Mouse (Mus musculus): Measurements from ENCODE around the gene Fbxo31. TPM values are rescaled to one million over a fixed set of nuclear protein-coding genes. Genes with fewer than 3 reads are reported as not detected.
A peak's percentile ranks its signal among the peaks of the same experiment; 100 is the strongest.

Gene Fbxo31
- polyA plus RNA-seq, 1 experiment from 2014 or later, result 18.6 TPM

DNA sequence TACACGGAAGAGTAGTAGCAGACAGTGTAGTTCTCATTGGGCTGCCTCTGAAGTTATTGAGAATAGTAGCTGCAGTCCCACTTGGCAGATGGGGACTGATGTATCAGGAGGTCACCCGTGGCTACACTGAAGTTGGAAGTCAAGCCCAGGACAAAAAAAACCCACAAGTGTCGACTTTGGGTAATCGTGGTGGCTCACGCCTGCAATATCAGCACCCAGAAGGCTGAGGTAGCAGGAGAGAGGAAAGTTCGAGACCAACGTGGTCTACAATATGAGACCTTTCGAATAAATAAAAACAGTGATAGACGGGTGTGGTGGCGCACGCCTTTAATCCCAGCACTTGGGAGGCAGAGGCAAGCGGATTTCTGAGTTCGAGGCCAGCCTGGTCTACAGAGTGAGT is 6.1 kb upstream of the Fbxo31 start:
- no peak overlapping the region for H3K27ac ChIP-seq
- H3K9me3 ChIP-seq (replicated peaks), result no peaks in the 10 kb centered on the region
- 43% methylated on average over 13 of the region's 13 CpGs for WGBS
- no peaks in the 10 kb centered on the region; the same call in 1 of the 2 replicates for H3K27me3 ChIP-seq
- peak overlapping the region; percentile 74 for H3K9ac ChIP-seq
- H3K4me2 ChIP-seq, result peak overlapping the region; percentile 72
- H3K36me3 ChIP-seq (ENCODE audit: poor library complexity, severe bottlenecking), result no peaks in the 10 kb centered on the region
- no peak for ATAC-seq
- peaks cover 13% of the 10 kb centered on the region for H3K4me1 ChIP-seq
- peak overlapping the region; percentile 63 for H3K4me3 ChIP-seq

DNA sequence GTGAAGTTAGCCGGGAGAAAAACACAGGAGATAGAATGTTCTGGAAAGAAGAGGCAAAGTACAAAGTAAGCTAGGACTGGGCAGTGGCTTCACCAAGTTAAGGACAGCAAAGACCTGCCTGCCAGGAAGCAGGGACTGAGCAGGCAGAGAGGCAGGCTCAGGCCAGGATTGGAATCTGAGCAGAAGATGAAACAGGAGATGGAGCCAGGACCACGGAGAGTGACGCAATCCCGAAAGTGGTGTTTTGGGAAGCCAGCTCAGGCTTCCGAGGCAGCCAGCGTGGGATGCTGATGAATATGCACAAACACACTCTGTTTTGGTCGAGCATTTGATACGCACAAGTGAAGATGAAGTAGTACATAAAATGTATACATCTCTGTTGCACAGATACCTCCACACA is 5.0 kb upstream of the Fbxo31 start:
- 62% methylated on average over 8 of the region's 8 CpGs for WGBS
- H3K4me3 ChIP-seq, result no peak overlapping the region
- H3K36me3 ChIP-seq (ENCODE audit: poor library complexity, severe bottlenecking), result no peaks in the 10 kb centered on the region
- ATAC-seq, result no peak
- no peak overlapping the region for H3K9ac ChIP-seq
- no peaks in the 10 kb centered on the region; the same call in 1 of the 2 replicates for H3K27me3 ChIP-seq
- H3K27ac ChIP-seq, result no peak overlapping the region
- no peaks in the 10 kb centered on the region for H3K9me3 ChIP-seq (replicated peaks)
- H3K4me2 ChIP-seq, result no peak overlapping the region
- H3K4me1 ChIP-seq, result peaks cover 9% of the 10 kb centered on the region; the same call in 1 of the 2 replicates

DNA sequence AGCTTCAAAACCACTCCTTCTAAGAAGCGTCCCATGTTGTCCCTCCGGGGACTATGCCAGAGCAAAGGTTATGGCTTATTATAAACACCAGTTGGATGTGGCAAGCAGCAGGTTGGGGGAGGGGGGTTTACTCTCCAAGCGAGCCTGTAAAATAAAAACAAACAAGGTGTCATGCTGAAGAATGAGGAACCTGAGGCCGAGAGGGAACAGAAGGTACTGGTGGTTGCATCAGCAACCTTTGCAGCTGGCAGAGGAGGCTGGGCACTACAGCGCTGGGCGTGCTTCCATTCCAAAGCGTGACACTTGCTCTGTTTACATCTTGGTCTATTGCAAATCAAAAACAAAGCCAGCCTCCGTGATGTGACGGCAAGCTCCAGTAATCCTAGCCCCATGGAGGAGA is 1.9 kb upstream of the Fbxo31 start:
- Histone ChIP-seq H3K9me3 (replicated peaks) (no peaks in the 10 kb centered on the region), H3K4me1 (peaks cover 27% of the 10 kb centered on the region), H3K27me3 (no peaks in the 10 kb centered on the region; the same call in 1 of the 2 replicates), H3K4me3 (no peak overlapping the region), H3K4me2 (no peak overlapping the region), H3K36me3 (ENCODE audit: poor library complexity, severe bottlenecking) (no peaks in the 10 kb centered on the region), H3K9ac (no peak overlapping the region), H3K27ac (no peak overlapping the region)
- 48% methylated on average over 9 of the region's 9 CpGs for WGBS
- no peak for ATAC-seq

DNA sequence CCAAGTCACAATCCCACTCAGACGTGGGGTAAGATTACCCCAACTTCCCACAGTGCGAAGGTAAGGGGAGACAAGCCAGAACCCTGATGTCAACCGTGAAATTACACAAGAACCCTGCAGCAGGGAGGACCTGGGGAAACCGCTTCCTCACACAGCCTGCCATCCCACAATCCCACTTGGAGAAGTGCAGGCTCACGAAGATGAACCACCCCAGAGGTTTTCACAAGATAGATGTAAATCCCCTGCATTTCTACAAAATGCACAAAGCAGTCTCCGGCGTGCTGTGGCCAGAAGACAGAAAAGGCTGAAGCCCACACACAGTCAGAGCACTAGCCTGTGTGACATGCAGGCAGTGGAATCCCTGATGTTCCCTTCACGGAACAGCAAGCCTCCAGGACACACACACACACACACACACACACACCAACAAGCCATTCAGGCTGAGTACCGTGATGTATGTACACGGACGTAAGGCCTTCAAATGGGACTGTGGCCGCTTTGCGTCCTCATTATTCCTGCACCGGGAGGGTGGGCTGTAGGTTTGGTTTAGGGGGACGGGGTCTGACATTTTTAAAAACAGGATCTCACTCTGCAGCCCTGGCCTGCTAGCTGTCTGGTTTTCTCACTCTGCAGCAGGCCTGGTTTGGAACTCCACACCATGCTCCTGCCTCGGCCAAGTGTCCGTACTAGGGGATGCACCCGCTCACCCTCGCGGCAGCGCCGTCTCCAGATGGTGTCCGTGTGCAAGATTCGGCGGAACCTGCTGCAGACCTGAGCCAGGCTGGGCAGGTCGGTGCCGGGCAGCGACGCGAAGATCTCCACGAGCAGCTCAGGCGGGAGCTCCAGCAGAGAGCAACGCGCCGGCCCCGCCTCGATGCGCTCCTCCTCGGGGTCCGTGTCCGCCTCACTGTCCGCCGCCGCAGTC is 593 bp downstream of the Fbxo31 start:
- H3K36me3 ChIP-seq (ENCODE audit: poor library complexity, severe bottlenecking), result no peaks in the 10 kb centered on the region
- peaks cover 27% of the 10 kb centered on the region for H3K4me1 ChIP-seq
- H3K4me3 ChIP-seq, result peak overlapping the region; percentile 88
- no peaks in the 10 kb centered on the region; the same call in 1 of the 2 replicates for H3K27me3 ChIP-seq
- peak; percentile 78 for ATAC-seq
- peak overlapping the region; percentile 89 for H3K9ac ChIP-seq
- no peaks in the 10 kb centered on the region for H3K9me3 ChIP-seq (replicated peaks)
- peak overlapping the region; percentile 88 for H3K4me2 ChIP-seq
- WGBS, result 2% methylated on average over 43 of the region's 44 CpGs
- H3K27ac ChIP-seq, result peak overlapping the region; percentile 66

DNA sequence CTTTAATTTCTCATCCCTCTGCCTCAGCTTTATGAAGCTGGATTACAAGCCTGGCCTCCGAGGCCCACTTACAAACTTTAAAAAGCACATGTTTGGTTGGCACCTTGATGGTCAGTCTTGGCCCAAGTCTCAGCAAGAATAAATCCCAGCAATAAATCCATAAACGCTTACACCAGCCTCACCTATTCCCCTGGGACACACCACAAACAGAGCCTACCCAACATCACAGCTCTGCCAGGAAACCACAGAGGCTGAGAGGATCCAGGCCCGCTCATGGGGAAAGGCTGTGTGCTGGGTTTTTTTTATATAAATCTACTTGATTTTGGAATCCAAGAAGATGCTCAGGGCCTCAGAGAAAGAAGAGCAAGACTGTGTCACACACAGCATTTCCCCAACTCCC is 2.9 kb downstream of the Fbxo31 start:
- Histone ChIP-seq H3K4me3 (no peak overlapping the region), H3K36me3 (ENCODE audit: poor library complexity, severe bottlenecking) (no peaks in the 10 kb centered on the region), H3K4me2 (no peak overlapping the region), H3K9me3 (replicated peaks) (no peaks in the 10 kb centered on the region), H3K27me3 (no peaks in the 10 kb centered on the region; the same call in 1 of the 2 replicates), H3K4me1 (peaks cover 28% of the 10 kb centered on the region), H3K9ac (no peak overlapping the region), H3K27ac (no peak overlapping the region)
- ATAC-seq, result no peak
- 88% methylated on average over 3 of the region's 3 CpGs for WGBS

DNA sequence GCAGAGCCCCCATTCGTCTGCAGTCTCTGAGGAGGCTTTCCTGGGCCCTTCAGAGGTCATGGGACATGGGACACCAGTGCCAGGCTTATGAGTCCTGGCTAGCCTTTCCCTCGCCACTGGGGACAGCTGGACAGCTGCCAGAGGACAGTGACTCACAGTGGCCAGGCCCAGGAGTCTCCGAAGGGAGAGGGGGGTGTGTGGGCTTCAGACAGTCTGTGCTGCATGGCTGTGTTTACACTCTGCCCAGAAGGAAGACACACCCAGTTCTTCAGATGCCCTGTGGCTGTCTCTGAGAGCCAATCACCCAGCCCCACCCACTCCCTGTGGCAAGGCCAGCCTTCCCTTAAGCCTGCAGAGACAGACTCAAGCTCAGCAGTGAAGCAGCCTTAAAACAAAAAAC is 5.3 kb downstream of the Fbxo31 start:
- no peak overlapping the region for H3K4me2 ChIP-seq
- 0 out of 2 replicates have a peak, but pooled peaks cover 3% of the 10 kb centered on the region for H3K36me3 ChIP-seq (ENCODE audit: poor library complexity, severe bottlenecking)
- H3K4me1 ChIP-seq, result peaks cover 28% of the 10 kb centered on the region
- no peak overlapping the region for H3K4me3 ChIP-seq
- 37% methylated on average over 3 of the region's 3 CpGs for WGBS
- H3K27ac ChIP-seq, result no peak overlapping the region
- no peaks in the 10 kb centered on the region for H3K9me3 ChIP-seq (replicated peaks)
- no peaks in the 10 kb centered on the region for H3K27me3 ChIP-seq
- ATAC-seq, result no peak
- H3K9ac ChIP-seq, result no peak overlapping the region

DNA sequence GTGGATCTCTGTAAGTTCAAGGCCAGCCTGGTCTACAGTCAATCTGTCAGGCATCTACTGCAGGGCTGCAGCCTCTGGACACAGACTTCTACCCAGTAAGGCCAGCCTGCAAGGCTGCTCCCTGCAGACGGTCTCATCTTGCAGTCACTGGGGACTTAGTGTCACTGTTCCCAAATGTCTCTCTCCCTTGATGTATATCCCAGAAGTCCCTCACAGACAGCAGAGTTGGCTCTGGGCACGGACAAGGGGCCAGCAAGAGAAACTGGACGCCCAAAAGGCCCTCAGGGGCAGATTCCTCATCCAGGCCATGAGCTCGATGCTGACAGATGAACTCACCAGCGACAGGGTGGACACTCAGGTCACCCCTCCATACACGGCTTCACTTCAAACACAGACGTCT is 6.5 kb downstream of the Fbxo31 start:
- Histone ChIP-seq H3K27me3 (no peaks in the 10 kb centered on the region), H3K4me1 (peaks cover 18% of the 10 kb centered on the region), H3K27ac (no peak overlapping the region), H3K4me3 (no peak overlapping the region), H3K36me3 (ENCODE audit: poor library complexity, severe bottlenecking) (0 out of 2 replicates have a peak, but pooled peaks cover 3% of the 10 kb centered on the region), H3K9ac (no peak overlapping the region), H3K4me2 (no peak overlapping the region), H3K9me3 (replicated peaks) (no peaks in the 10 kb centered on the region)
- 90% methylated on average over 7 of the region's 7 CpGs for WGBS
- no peak for ATAC-seq

DNA sequence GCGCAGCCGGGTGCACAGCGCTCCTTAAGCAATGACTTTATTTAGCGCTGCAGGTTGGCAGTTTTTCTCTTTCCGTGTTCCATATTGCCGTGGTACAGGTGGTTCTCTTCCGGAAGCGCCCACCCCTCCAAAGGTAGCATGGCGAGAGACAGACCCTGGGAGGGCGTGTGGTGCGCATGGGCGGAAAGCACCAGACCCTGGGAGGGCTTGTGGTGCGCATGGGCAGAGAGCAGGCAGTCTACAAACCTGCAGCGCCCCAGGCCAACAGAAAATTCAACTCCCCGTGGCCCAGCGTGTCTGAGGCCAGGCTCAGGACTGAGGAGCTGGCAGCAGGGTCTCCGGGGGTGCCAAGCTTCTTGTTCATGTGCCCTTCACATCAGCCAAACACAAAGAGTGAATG is 7.8 kb downstream of the Fbxo31 start:
- Histone ChIP-seq H3K4me3 (no peak overlapping the region), H3K4me2 (no peak overlapping the region), H3K27ac (no peak overlapping the region; the same call in 1 of the 2 replicates), H3K27me3 (no peaks in the 10 kb centered on the region), H3K36me3 (ENCODE audit: poor library complexity, severe bottlenecking) (0 out of 2 replicates have a peak, but pooled peaks cover 3% of the 10 kb centered on the region), H3K4me1 (peaks cover 5% of the 10 kb centered on the region; the same call in 1 of the 2 replicates), H3K9ac (no peak overlapping the region), H3K9me3 (replicated peaks) (no peaks in the 10 kb centered on the region)
- 83% methylated on average over 17 of the region's 17 CpGs for WGBS
- ATAC-seq, result no peak

DNA sequence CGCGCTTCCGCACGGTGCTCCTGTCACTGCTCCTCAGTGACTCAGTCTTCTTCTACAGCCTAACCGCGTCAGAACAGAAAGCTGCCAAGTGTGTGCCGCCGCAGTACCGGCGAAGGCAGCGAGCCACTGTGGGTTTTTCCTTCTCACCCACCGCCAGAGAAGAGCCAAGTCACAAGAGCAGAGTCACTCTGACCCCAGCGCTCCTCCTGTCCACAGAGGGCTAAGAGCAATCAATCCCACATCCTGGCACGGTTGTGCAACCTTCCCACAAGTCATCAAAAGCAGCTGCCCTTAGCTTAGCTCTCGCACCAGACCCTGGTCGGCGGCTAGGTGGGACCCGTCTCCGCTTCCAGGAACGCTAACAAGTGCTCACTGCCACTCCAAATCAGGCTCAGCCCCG is 8.3 kb downstream of the Fbxo31 start:
- H3K4me3 ChIP-seq, result no peak overlapping the region
- ATAC-seq, result 0 out of 2 replicates have a peak, but pooled peaks have one; percentile 10
- peaks cover 5% of the 10 kb centered on the region; the same call in 1 of the 2 replicates for H3K4me1 ChIP-seq
- H3K4me2 ChIP-seq, result no peak overlapping the region
- no peaks in the 10 kb centered on the region for H3K9me3 ChIP-seq (replicated peaks)
- WGBS, result 89% methylated on average over 21 of the region's 21 CpGs
- no peak overlapping the region for H3K27ac ChIP-seq
- no peaks in the 10 kb centered on the region for H3K27me3 ChIP-seq
- no peak overlapping the region for H3K9ac ChIP-seq
- peaks cover 7% of the 10 kb centered on the region for H3K36me3 ChIP-seq (ENCODE audit: poor library complexity, severe bottlenecking)

DNA sequence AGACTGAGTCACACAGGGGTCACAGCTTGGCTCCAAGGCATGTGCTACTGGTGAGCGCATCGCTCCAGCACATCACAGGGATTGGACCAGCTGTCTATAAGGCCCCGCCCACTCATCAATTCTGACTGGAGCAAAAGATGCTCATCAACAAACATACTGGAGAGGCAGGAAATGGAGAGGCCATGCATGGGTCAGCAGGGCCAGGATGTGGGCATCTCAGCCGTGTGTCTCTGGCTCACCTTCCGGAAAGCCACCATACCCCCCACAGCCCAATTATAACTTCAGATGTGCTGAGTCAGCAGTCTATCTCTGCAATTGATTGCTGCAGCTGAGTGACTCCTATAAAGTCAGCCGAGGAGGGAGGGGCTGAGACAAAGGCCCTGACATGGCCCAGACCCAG is 10.3 kb downstream of the Fbxo31 start:
- no peak overlapping the region for H3K27ac ChIP-seq
- no peak overlapping the region for H3K4me3 ChIP-seq
- H3K9me3 ChIP-seq (replicated peaks), result no peaks in the 10 kb centered on the region
- H3K4me2 ChIP-seq, result no peak overlapping the region
- no peak for ATAC-seq
- peaks cover 4% of the 10 kb centered on the region; the same call in 1 of the 2 replicates for H3K4me1 ChIP-seq
- H3K36me3 ChIP-seq (ENCODE audit: poor library complexity, severe bottlenecking), result peaks cover 22% of the 10 kb centered on the region
- WGBS, result 93% methylated on average over 6 of the region's 6 CpGs
- H3K9ac ChIP-seq, result no peak overlapping the region
- no peaks in the 10 kb centered on the region for H3K27me3 ChIP-seq

DNA sequence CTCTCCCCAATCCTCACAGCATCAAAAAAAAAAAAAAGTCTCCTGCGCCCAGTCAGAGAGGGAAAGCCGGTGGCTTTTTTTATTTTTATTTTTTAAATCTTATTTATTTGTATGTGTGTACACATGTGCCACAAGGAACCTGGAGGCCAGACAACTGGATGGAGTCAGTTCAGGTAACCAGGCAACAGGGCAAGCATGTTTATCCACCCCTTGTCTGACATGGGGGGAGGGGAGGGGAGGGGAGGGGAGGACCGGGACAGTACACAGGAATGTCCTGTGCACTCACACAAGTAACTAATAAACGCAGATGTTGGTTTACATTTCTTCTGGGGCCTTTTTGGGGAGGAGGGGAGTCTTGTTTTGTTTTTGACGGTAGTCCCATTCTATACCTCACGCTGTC is 14.9 kb downstream of the Fbxo31 start:
- no peak for ATAC-seq
- H3K36me3 ChIP-seq (ENCODE audit: poor library complexity, severe bottlenecking), result peaks cover 41% of the 10 kb centered on the region
- H3K4me3 ChIP-seq, result no peak overlapping the region
- H3K27me3 ChIP-seq, result no peaks in the 10 kb centered on the region
- H3K4me1 ChIP-seq, result no peaks in the 10 kb centered on the region
- no peak overlapping the region for H3K4me2 ChIP-seq
- H3K9ac ChIP-seq, result no peak overlapping the region
- H3K27ac ChIP-seq, result no peak overlapping the region
- WGBS, result 74% methylated on average over 6 of the region's 6 CpGs
- no peaks in the 10 kb centered on the region for H3K9me3 ChIP-seq (replicated peaks)

DNA sequence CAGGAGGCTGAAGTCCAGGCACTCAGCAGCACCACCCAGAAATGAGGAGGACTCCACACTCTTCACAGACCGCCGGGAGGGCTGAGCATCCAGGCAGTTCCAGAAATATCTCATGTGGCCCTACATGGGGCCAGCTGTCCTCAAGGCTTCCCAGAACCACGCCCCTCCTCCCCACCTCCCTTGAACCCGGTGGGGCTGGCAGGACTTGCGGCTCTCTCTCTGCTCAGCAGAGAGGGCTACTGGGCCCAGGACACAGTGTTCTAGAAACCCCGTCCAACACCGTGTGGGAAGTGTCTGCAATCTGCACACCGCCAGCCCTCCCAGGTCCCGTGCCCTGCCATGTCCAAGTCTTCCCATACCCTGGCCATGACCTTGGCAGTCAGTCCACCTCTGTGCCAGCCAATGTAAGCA is 15.7 kb downstream of the Fbxo31 start:
- no peaks in the 10 kb centered on the region for H3K27me3 ChIP-seq
- H3K27ac ChIP-seq, result no peak overlapping the region
- no peak overlapping the region for H3K4me3 ChIP-seq
- H3K36me3 ChIP-seq (ENCODE audit: poor library complexity, severe bottlenecking), result peaks cover 48% of the 10 kb centered on the region
- H3K9ac ChIP-seq, result no peak overlapping the region
- WGBS, result 85% methylated on average over 9 of the region's 9 CpGs
- no peak for ATAC-seq
- H3K4me2 ChIP-seq, result no peak overlapping the region
- H3K4me1 ChIP-seq, result no peaks in the 10 kb centered on the region
- H3K9me3 ChIP-seq (replicated peaks), result no peaks in the 10 kb centered on the region
